Mouse (Mus musculus) adrenal gland, adult 8-10 months (tissue): ENCODE results near the gene Muc5b. TPM values are rescaled to one million over a fixed set of nuclear protein-coding genes. Genes with fewer than 3 reads are reported as not detected.

Source experiments
- DNase-seq: peaks from one replicate; pipeline ENCODE4 v3.0.0; 2022
- total RNA-seq, 4 experiments: library from RNA; stranded (reverse); gene quantifications; 2 replicates each; pipeline ENCODE4 v1.2.4; 2022

The Muc5b gene
- total RNA-seq, 4 experiments from 2014 or later, result not detected

DNA sequence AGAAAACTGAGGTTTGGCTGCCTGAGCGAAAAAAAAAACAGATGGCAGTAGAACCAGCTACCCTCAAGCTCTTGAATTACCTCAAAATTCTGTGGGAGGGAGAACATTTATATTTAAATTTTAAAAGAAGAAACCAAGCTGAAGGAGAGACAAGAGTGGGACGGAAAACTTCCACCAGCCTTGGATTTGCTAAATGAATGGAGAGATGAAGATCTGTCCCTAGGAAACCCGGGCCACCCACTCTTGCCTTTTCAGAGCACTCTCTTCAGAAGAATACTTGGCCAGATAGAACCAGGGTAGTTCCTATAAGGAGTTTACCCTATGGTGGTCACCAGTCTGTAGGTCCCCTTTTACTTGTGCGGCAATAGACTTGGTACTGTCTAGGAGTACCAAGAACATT is 63.9 kb downstream of the Muc5b start:
- DNase-seq, result no peak

DNA sequence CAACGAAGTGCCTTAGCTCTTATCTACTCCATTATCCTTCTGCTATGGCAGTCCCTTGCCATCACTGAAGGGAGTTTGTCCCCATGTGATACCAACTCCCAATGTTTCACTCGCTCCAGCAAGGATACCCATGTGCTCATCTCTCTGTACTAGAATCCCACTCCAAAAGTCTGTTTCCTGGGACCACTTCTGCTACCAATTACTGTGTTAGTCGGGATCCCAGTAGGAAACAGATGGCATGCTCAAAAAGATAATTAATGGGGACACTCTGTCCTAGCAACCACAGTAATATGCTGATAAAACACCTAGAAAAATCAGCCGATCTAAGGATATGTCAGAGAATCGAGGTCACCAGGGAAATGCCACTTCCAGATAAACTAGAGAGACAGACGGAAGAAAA is 69.7 kb downstream of the Muc5b start:
- DNase-seq, result no peak

DNA sequence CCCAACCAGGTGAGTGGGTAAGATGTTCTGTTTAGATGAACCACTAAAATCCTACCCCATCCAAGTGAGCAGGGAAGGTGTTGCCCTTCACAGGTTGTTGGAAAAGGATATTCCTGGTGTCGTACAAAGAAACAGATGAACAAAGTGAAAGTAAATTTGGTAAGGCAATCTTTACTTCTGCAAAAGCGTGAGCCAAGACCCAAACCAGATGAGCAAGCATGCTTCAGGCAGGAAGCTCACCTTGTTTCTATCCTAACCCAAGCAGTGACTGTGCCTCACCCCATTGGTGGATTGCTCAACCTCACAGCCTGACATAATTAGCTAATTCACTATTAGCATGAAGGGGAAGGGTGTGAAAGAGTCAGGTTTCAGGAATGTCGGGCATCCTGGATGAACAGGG is 72.4 kb downstream of the Muc5b start:
- no peak for DNase-seq

DNA sequence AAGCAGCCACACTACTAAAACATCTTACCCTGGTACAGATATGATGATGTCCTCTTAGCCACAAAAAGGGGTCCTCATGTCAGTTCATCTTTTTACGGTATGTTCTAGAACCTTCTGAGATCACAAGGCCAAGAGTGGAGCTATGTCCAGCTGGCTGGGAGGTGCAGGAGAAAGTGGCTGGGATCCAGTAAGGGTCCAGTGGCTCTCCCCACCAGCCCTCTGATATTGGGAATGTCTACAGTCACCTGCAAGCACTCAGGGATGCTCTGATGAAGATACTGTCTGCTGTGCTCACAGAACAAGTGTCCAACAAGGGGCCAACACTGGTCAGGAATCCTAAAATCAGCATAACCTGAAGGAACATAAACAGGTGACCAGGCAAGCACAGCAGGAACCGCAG is 79.5 kb downstream of the Muc5b start, which contains the start of gene Tollip:
TSS of gene Tollip (minus strand) at position 101 of the 400 bp plus-strand sequence.
- DNase-seq, result no peak

Other genes starting within 250 kb of the Muc5b start
- not detected for gene Muc6, start 183.8 kb upstream of the Muc5b start, total RNA-seq
- 1 to 10 TPM in 2 of 4 experiments, under 1 TPM in 2; 0.24 to 2.2 (median 0.81) TPM for gene Muc2, start 148.7 kb upstream of the Muc5b start, total RNA-seq
- gene Muc5ac, start 50.1 kb upstream of the Muc5b start, total RNA-seq, result not detected
- 10 to 100 TPM; 59.9 to 67.9 (median 62.6) TPM for gene Tollip, start 79.4 kb downstream of the Muc5b start, total RNA-seq
- 1 to 10 TPM; 2.0 to 4.1 (median 3.6) TPM for gene Brsk2, start 110.7 kb downstream of the Muc5b start, total RNA-seq
- 10 to 100 TPM; 52.8 to 65.8 (median 57.6) TPM for gene Mob2, start 222.0 kb downstream of the Muc5b start, total RNA-seq